Mouse (Mus musculus) CH12F3 (cell line): ENCODE measurements around the gene Fam170b.

Experiments
- in situ Hi-C: fragments of 300-500 bp; cut with MboI; formaldehyde crosslinking; loops from 2 replicates; pipeline ENCODE4 v1.14.3; 2020; ENCODE audit warnings: low sequenced_read_pairs

Gene Fam170b

DNA sequence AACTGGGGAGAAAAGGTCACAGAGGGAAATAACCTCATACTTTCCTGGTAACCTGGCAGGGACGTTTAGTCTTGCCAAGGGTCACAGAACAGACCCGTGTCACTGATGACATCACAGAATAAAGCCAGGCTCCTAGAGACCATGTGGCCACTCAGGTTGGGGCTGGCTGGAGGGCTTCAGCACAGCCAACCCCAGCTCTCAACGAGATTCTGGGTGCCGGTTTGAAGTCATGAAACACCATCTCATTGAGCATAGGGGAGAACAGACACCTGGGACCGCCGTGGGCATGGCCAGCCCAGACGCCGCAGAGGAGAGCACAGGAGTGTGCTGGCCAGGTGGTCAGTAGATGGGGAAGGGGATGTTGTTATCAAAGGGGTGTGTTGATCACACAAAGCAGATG, at the start of gene Fam170b:
TSS of gene Fam170b (plus strand) at position 116 of the 400 bp plus-strand sequence.
- in situ Hi-C loops: no loop called here

DNA sequence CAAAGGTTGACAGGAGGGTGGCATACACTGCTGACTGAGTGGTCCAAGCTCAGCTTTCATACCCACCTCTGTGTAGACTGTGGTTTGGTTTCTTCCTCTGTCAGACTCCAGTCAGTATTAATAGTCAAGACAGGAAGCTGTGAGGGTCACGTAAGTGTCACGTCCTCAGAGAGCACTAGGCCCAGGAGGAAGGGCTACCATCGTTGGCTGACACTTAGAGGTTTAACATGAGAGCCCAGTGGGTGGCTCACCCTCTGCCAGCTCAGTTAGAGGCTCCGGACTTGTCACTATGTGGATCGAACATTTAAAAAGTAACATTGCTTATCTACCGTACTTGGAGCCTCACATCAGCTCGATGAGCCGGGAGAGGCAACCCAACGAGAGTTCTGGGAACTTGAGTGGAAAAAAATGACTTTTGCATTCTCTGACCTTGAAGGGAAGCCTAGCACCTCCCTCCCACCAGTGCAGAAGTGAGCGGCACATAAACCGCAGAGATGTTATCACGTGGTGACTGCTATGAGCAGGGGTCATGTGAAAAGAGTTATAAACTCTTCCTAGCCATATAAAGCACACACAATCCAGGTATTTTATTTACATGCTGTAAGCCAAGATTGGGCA, 49.5 kb upstream of the Fam170b start:
- in situ Hi-C loops: no loop called here

DNA sequence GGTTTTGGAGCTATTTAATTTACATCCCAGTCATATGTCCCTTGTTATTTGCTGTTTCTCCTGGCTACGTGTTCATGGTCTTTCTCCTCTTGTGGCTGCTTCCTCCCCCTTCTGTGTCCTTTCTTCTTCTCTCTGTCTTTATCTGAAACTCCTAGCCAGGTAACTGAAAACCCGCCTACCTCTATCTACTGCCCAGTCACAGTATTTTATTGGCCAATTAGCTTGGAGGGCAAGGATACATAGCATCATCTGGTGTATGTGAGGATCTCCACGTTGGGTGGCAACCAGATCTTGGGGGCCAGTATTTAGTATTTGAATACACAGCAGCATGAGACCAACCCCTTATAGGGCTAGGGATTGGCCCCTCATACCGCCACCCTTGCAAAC, 49.0 kb upstream of the Fam170b start:
- in situ Hi-C loops: no loop called here

DNA sequence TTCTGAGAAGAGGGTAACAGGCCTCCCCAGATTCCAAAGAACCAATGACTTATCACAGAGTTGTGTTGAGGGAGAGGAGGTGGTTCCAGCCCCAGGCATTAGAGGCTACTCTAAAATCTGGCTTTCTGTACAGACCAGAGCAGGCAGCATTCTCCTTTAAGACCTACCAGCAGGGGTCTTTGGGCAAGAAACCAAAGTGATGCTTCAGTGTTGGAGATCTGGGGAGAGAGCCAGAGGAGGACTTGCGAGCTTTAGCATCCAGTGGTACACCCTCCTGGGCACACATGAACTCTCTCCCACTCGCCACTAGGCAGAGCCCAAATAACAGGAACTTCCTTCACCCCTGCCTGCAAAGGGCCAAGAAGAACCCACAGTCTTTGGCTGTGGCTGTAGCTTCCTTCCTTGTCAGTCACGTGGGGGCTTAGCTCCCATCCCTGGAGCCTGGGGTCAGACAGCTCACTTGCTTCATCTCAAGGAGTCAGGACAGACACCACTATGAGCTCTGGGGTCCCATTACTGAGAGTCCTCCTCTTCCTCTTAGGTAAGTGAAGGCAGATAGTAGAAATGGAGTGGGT, 48.1 kb upstream of the Fam170b start, which contains the start of gene Tmem273:
TSS of gene Tmem273 (plus strand) at position 408 of the 575 bp plus-strand sequence.
- in situ Hi-C loops: no loop called here

DNA sequence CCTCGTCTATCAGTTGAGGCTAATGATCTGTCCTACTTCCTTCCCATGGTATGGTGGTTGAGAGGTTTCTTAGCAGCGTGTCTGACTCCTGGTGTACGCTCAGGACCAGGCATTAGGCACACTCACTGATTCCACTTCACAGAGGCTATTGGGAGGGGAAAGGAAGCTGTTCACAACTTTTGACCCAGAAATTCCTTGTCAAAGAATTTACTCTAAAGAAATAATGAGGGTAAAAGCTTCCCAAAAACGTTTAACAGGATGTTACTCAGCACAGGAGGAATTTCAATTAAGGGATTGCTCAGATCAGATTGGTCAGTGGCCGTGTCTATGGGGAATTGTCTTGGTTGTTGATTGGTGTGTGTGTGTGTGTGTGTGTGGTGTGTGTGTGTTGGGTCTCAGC, 46.1 kb upstream of the Fam170b start:
- in situ Hi-C loops: no loop called here

DNA sequence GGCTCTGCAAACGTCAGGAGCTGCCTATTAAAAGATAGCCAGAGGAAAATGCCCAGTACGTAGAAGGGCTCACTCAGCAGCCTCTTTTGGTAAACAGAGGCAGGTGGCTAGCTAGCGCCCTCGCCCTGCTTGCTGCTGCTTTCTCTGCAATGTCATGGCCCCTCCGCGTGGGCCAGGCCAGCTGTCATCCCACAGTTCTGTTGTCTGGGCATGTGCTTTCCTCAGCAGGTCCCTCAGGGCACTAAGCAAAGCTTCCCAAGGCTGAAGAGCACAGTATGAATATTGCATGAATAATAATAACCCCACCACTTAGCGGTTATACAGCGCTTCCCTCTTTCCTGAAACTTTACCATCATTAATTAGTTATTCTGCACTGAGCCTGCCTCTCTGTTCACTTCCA, 37.4 kb upstream of the Fam170b start:
- in situ Hi-C loops: no loop called here

DNA sequence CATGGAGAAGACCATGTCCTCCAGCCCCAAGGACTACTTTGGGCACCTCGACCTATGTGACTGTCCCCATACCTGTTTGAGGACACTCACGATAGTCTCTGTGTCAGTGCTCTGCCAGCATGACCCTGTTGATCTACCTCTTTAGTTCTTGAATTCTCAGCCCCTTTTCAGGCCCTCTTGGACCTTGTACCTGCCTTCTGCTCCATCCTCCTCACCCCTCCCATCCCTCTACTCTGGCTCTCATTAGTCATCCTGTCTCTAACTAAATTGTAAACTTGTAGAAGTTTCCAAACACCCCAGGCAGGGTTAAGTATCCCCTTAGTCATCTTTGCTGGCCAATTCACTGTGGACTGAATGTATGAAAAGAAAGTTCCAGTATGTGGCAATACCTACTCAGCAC, 36.0 kb upstream of the Fam170b start:
- in situ Hi-C loops: no loop called here

DNA sequence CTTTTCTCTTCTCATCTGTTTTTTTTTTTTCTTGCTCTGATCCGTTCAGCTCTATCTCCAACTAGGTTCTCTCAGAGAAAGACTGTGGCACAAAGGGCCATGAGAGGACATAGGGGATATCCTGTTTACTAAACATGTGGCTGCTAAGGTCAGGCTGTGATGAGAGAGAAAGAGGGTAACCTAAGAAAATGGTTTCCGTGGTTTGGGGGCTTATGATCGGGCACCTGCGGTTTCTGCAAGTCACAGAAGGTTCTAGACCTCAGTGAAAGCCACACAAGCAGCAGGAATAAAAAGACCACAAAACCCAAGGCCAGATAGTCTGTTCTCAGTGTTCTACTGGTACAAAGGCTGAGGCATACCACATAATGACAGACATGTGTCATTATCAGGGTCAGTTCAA, 35.4 kb upstream of the Fam170b start:
- in situ Hi-C loops: no loop called here

DNA sequence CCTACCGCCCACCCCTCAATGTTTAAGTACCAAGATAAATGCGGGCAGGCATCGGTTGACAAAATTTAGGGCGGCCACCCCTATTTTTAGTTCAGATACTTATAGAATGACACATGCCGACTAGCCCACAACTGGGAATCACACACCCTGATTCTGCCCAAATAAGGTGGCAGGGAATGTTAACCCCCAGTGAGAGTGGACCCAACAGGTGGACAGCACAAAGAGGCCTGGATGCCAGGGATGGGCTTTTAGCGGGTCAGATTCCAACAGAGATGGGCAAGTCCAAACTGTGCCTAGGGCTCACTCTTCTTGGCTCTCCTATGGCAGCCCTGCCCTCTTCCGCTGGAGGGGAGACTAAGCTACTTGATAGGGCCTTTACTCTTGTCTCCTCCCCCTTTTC, 33.7 kb upstream of the Fam170b start:
- in situ Hi-C loops: no loop called here

DNA sequence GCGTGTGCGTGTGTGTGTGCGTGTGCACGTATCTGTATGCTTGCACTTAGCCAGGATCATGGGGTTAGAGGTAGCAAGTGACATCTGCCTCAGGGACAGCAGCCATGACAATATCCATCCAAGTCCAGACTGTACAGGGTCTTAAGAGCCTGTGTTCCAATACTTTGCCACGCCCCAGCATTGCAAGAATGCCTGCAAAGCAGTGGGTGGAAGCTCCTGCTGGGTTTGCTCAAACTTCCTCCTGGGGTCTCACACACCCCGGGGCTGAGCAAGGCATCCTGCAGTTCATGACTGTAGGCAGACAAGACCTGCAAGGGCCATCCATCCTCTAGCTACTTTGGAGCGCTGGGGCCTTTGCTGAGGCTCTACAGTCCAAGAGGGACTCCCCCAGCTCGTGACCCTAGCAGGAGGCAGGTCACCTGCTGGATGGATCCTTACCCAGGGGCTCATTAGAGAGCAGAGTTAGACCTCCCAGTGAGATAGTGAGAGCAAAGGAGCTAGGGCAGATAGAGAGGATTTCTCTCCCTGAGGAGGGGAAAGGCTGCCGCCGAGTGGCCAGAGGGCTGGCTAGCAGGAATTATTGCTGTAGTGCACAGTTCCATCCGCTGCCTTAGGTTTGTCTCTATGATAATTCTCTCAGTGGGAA, 32.6 kb upstream of the Fam170b start:
- in situ Hi-C loops: no loop called here

DNA sequence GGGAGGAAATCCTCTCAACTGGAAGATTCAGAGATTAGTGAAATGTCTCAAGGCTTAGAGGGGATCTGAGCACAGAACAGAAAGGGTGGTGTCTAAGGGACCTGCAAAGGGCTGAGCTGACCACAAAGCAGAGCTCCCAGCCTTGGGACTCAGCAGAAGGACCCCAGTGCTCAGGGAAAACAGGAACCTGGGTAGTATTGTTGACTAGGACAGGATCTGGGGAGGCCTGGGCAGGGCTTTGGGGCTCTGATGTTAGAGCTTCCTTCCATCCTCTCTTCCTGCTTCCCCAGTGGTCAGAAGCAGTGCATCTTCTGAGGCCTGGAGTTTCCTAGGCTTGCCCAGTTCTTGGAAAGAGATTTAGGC, 32.1 kb upstream of the Fam170b start:
- in situ Hi-C loops: no loop called here

DNA sequence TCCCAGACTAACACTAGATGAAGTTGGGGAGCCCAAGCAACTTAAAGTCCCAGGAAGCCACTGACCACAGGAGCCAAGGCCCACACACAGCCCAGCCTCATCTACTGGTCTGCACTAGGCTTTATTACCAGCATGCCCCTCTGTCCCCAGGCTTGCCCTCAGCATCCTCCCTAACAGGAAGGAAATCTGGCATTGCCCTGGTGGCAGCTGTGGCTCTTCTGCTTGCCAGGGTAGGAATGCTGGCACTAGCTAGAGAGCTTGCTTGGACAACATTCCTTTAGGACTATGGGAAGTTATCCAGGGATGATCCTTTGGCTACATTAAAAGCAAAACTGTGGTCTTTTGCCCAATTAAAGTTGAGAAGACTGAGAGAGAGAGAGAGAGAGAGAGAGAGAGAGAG, 23.7 kb upstream of the Fam170b start:
- in situ Hi-C loops: no loop called here

DNA sequence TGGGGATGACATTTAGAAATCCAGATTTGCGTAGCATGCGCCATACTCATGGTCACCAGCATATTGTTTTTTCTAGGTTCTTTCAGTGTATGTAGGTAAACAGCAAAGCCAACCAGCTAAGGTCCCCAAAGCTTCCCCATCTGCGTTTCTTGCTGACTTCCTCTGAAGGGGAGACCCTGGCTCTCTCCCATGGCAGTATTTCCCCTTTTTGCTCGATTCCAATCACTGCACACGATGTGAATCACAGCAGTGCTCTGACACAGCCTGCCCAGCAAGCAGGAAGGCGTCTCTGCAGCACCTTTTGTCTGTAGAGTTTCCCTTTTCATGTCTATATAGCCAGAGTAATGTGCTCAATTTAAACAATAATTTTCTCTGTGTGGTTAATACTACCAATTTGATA, 21.3 kb upstream of the Fam170b start:
- in situ Hi-C loops: no loop called here

DNA sequence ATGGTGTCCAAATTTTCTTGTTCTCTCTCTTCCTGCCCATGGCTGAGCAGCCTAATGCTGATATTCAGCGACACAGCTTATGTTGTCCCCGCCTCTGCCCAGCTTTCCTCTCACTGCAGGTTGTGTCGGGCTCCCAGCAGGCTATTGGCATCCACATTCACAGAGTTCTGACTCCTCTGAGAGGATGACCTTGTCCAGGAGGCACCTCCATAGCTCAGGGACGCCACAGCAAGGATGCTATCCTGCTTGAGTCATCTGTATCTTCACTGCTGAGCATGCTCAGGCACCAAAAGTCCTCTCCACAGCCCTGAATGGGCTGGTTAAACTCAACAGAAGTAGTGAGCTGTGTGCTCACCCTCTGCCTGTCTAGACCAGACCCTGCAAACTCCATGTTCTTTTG, 18.8 kb upstream of the Fam170b start:
- in situ Hi-C loops: no loop called here

DNA sequence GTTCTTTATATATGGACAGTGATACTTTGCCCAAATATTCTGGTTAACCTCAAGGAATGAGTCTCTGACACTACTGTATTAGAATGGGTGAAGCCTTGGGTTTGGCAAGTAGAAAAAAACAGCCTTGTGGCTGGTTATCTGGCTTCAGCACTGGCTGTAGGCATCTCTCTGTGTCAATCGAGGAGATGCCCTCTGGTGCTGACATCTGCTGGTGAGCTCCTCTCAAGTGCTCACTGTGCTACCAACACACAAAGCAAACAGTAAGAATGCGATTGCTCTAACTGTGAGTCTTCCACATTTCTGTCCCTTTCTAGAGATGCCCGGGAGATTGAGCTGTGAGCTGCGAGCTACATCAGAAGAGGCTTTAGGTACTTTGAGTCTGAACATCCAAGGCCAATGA, 17.2 kb upstream of the Fam170b start:
- in situ Hi-C loops: no loop called here

DNA sequence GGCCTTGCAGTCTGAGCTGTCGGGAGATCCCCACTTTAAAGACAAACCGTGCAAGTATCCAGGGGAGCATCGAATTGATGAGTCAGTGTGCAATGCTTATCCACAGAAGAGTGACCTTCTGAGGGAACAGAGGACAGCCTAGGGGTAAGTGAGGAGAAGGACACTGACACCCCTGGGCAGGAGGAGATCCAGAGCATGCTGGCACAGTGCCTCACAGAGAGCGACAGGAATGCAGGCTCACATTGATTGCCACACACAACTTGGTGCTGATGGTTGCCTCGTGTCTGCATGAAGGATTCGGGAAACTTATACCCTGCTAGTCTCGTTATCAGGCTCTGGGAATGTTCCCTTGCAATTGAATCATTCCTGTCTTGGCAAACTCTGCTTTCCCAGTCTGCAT, 16.5 kb upstream of the Fam170b start:
- in situ Hi-C loops: no loop called here

DNA sequence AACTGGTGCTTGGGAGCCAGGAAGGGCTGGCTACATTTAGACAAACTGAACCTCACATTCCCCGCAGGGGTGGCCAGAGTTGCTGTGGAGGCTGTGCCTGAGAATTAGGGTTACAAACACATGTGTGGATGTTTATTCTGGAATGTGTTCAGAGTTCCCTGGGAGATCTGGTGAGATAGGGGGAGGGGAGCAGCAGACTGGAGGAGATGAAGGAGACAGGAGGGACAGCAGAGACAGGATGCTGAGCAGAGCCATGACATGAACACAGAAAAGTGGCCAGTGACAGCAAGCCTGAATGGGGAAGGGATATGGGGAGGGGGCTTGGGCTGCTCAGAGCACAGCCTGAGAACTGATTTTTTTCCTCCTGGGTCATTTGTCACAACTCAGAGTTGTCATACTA, 14.5 kb upstream of the Fam170b start:
- in situ Hi-C loops: no loop called here

DNA sequence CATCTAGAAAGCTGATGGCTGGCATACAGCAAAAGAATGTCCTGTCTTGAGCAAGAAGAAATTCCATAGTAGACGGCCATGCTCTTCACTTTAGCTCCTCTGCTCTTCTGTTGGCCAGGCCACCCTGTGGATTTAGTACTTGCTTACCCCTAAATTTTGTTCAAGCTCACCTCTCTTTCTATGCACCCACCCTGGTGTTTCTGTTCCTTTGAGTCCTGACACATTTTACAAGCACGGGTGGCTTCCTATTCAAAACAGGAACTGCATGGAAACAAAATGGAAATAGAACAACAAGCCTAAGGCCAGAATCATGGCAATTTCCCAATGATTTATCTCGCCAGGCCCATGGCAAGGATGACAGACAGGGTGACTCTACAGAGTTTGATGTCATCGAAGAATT, 10.9 kb upstream of the Fam170b start:
- in situ Hi-C loops: no loop called here

DNA sequence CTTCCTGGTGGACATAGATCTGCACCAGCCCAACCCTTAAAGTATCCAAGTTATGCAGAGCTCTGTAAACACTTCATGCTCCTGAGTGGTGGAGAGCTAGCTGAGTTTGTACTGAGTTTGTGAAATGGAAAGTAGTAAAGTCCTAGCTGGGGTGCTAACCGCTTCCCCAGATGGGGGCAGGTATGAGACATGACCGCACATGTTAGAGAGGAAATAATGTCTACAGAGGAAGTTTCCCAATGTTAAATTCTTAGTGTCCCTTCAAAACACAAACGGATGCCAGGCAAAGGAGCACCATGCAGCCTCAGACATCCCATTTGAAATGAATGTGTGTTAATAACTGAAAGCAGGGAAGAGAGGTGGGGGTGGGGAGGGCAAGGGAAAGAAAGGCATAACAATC, 9.9 kb upstream of the Fam170b start:
- in situ Hi-C loops: no loop called here

DNA sequence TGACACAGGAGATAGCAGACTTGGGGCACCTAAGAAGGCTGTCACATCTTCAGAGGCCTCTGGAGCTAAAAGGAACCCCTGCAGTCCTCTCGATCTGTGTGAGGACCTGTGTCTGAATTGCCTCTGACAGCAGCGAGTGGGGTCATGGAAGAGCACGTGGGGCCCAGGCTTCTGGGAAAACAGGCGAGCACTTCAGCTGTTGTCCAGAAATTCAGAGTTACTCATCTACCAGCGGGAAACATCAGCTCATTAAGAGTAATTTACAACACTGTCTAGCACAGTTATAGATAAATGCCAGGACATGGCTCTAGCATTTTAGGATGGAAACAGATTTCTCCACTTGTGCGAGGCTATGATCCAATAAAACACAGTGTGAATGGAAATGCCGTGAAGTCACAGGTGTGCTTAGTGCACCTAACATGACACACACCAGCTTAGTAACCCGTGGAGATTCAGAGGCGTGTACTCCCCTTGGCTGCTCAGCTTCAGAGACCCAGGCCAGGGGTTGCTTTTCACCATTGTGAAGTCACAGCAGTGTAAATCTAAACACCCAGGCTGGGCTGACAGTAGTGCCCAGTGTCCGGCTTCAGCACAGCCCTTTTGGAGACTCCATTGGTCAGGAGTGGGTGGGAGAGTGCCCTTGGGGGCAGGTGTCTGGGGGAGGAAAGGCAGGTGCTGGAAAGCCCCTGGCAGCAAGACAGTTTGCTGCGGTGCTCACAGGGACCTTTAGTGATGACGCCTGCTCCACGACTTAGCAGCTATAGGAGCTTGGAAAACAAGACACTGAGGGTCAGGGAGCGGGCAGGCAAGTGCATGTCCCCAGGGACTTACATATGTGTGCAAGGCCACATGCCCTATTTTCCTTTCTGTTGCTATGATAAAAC, 9.3 kb upstream of the Fam170b start:
- in situ Hi-C loops: no loop called here

DNA sequence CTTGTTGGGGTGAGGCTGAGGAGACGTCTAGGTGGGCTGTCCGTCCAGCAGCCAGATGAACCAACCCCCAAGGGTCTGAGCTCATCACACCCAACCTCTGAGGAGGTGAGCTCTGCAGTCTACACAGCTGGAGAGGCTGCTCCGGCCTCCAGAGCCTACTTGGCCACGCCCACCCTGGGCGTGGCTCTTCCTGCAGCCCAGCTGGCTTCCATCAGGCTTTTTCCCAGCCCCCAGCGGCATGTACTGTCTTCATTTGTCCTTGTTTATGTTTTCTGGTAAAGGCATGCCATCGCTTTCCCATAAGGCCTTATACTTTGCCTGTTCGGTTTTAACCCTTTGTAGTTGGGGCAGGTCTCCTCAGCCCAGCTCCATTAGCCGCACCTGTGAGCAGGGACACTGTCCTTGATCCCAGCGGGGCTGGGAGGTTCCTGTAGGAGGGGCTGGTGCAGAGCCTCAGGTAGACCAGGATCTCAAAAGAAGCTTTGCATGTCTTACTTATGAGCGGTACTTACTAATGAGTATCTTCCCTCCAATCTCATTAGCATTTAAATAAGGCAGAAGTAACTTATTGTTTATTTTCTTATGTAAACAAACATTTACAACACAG, 8.2 kb upstream of the Fam170b start:
- in situ Hi-C loops: no loop called here
